Mouse (Mus musculus): Measurements from ENCODE around the gene Lgals1. TPM values are rescaled to one million over a fixed set of nuclear protein-coding genes. Genes with fewer than 3 reads are reported as not detected.

Gene Lgals1
- total and polyA plus RNA-seq, 2 experiments from 2014 or later = 43.6 to 63.2 TPM

DNA sequence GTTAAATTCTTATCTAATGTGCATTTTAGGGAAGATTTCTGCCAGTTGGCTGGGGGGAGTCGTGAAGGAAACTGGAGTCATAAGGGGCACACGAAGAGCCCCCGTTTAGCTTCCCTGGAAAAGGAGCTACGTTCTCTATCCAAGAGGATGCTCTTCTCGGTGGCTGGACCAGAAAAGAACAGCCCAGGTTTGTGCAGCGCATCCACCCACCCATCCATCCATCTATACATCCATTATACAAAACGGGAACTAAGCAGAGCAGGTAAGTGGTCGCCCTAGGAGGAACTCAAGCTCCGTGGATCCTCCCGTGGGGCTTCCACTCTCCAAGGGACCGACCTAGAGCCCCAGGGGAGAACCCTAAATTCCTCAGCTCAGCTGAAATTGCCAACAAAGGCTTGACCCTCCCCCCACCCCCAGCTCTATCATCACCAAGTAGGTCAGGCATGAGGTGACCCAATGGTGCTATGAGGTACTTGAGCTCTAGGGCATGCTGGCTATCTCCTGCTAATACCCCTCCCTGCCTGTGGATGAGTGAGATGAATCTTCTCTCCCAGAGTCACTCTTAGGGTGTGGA is 21.7 kb downstream of the Lgals1 start:
- Histone ChIP-seq H3K27me3 (ENCODE audit: insufficient read depth, low read length) (no peaks in the 10 kb centered on the region), H3K9ac (peak overlapping the region; percentile 86), H3K27ac (ENCODE audit: low read depth, low read length) (peak overlapping the region; percentile 73), H3K4me2 (ENCODE audit: low read depth) (peak overlapping the region; percentile 76), H3K4me1 (ENCODE audit: insufficient read depth) (peaks cover 11% of the 10 kb centered on the region; the same call in 1 of the 2 replicates), H3K9me3 (ENCODE audit: low read length) (no peaks in the 10 kb centered on the region), H3K36me3 (ENCODE audit: insufficient read depth) (peaks cover 14% of the 10 kb centered on the region; the same call in 1 of the 2 replicates), H3K4me3 (ENCODE audit: low read depth, low read length) (peak overlapping the region; percentile 77)
- 3% methylated on average over 11 of the region's 11 CpGs for WGBS
- TF ChIP-seq CTCF (IDR thresholded peaks at IDR 0.05; ENCODE audit: low read depth) = no peak
- no peak for DNase-seq
- ATAC-seq = peak; percentile 43; the same call in 1 of the 2 replicates

DNA sequence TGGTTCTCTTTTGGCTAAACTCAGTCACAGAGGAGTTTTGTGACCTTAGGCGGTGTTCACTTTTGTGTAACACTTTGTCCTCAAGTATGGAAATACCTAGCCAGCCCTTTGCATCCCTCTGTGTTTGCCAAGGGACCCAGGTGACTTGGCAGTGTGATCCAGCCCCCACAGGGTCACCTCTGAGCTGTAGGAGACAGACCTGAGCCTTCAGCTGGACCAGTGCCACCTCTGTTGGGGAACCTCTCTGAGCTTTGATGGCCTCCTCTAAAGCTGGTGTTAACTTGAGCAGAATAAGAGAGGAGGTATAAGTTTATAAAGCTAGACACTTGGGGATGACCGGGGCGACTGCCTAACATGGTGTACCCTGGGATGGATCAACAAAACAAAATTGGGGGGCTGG is 22.4 kb downstream of the Lgals1 start:
- Histone ChIP-seq H3K4me2 (ENCODE audit: low read depth) (peak overlapping the region; percentile 76), H3K4me1 (ENCODE audit: insufficient read depth) (peaks cover 11% of the 10 kb centered on the region; the same call in 1 of the 2 replicates), H3K27me3 (ENCODE audit: insufficient read depth, low read length) (no peaks in the 10 kb centered on the region), H3K9me3 (ENCODE audit: low read length) (no peaks in the 10 kb centered on the region), H3K4me3 (ENCODE audit: low read depth, low read length) (peak overlapping the region; percentile 77), H3K36me3 (ENCODE audit: insufficient read depth) (peaks cover 14% of the 10 kb centered on the region; the same call in 1 of the 2 replicates), H3K9ac (no peak overlapping the region), H3K27ac (ENCODE audit: low read depth, low read length) (no peak overlapping the region)
- WGBS = 94% methylated on average over 3 of the region's 3 CpGs
- TF ChIP-seq CTCF (IDR thresholded peaks at IDR 0.05; ENCODE audit: low read depth) = no peak
- no peak for ATAC-seq
- DNase-seq = no peak

DNA sequence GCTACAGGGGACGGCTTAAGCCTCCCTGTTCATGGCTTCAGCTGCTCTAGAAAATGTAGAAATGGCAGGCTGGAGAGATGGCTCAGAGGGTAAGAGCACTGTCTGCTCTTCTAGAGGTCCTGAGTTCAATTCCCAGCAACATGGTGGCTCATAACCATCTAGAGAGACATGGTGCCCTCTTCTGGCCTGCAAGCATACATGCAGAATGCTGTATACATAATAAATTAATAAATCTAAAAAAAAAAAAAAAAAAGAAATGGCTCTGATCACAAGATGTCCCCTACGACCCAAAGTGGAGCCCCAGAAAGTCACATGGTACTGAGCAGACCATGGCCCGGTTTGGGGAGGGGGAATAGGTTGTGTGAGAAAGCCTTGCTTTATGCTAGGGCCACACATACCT is 29.1 kb downstream of the Lgals1 start:
- H3K9ac ChIP-seq = no peak overlapping the region
- H3K4me3 ChIP-seq (ENCODE audit: low read depth, low read length) = no peak overlapping the region
- 0 out of 2 replicates have a peak, but pooled peaks have one; percentile 18 for TF ChIP-seq CTCF (IDR thresholded peaks at IDR 0.05; ENCODE audit: low read depth)
- H3K36me3 ChIP-seq (ENCODE audit: insufficient read depth) = peaks cover 48% of the 10 kb centered on the region
- no peaks in the 10 kb centered on the region for H3K9me3 ChIP-seq (ENCODE audit: low read length)
- H3K27me3 ChIP-seq (ENCODE audit: insufficient read depth, low read length) = no peaks in the 10 kb centered on the region
- H3K4me1 ChIP-seq (ENCODE audit: insufficient read depth) = no peaks in the 10 kb centered on the region
- WGBS = 77% methylated on average over 3 of the region's 3 CpGs
- no peak for ATAC-seq
- no peak overlapping the region for H3K27ac ChIP-seq (ENCODE audit: low read depth, low read length)
- no peak for DNase-seq
- H3K4me2 ChIP-seq (ENCODE audit: low read depth) = no peak overlapping the region

DNA sequence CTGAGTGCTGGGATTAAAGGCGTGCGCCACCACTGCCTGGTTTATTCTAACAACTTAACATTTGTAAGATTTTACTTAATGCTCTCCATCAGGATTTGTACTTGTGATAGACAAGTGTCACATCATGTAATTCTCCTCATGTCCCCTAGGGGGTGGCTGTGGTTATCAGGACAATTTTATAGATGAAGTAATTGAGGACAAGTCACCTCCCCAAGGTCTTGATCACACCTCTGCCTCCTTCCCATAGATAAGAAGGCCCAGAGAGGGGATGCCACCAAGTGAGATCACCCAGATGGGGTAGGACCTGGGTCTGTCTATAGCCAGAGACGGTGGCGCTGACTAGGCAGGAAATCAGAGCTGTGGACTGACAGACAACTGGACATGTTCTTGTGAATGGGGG is 29.8 kb downstream of the Lgals1 start:
- Histone ChIP-seq H3K4me1 (ENCODE audit: insufficient read depth) (no peaks in the 10 kb centered on the region), H3K9ac (no peak overlapping the region), H3K27ac (ENCODE audit: low read depth, low read length) (no peak overlapping the region), H3K9me3 (ENCODE audit: low read length) (no peaks in the 10 kb centered on the region), H3K4me3 (ENCODE audit: low read depth, low read length) (no peak overlapping the region), H3K36me3 (ENCODE audit: insufficient read depth) (peaks cover 51% of the 10 kb centered on the region), H3K27me3 (ENCODE audit: insufficient read depth, low read length) (no peaks in the 10 kb centered on the region), H3K4me2 (ENCODE audit: low read depth) (no peak overlapping the region)
- DNase-seq = no peak
- ATAC-seq = no peak
- 89% methylated on average over 4 of the region's 4 CpGs for WGBS
- peak; percentile 45 for TF ChIP-seq CTCF (IDR thresholded peaks at IDR 0.05; ENCODE audit: low read depth)

DNA sequence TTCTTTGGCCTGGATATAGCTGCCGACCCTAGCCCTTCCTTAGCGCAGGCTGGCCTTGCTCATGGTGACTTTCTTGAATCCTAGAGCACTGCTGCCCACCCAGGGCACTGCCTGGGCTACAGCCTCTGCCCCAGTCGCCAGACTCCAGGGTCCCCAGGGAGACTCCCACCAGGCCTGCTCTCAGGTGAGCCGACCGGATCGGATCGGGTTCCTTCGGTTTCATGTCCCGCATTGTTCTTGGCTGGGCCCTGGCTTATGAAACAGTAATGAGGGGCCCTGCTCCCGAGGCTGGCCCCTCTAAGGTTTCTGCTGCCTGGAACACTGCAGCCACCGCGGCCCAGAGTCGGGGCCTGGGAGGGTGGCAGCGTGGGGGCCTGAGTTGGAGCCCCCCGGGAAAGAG is 30.5 kb downstream of the Lgals1 start:
- H3K4me2 ChIP-seq (ENCODE audit: low read depth) = no peak overlapping the region
- ATAC-seq (no peak), DNase-seq (no peak)
- no peaks in the 10 kb centered on the region for H3K4me1 ChIP-seq (ENCODE audit: insufficient read depth)
- no peak overlapping the region for H3K4me3 ChIP-seq (ENCODE audit: low read depth, low read length)
- H3K9me3 ChIP-seq (ENCODE audit: low read length) = no peaks in the 10 kb centered on the region
- no peaks in the 10 kb centered on the region for H3K27me3 ChIP-seq (ENCODE audit: insufficient read depth, low read length)
- no peak overlapping the region for H3K9ac ChIP-seq
- H3K27ac ChIP-seq (ENCODE audit: low read depth, low read length) = no peak overlapping the region
- TF ChIP-seq CTCF (IDR thresholded peaks at IDR 0.05; ENCODE audit: low read depth) = no peak
- 82% methylated on average over 15 of the region's 15 CpGs for WGBS
- peaks cover 56% of the 10 kb centered on the region for H3K36me3 ChIP-seq (ENCODE audit: insufficient read depth)

DNA sequence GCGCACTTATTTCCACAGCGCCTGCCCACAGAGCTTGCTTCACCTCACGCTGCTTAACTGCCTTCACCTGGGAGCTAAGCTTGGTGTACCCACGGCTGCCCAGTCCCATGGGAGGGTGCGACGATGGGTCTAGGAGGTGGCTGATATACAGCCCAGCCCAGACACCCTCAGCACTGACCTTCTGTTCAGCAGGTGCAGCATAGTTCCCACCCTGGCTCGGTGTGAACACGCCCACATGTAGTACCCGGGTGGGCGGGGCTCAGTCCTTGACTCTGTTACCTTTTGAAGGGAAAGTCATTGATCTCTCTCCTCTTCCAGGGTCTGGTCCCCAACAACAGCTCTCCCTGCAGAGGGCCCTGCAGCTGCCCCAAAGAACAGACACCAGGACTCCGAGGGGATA is 33.0 kb downstream of the Lgals1 start:
- no peaks in the 10 kb centered on the region for H3K9me3 ChIP-seq (ENCODE audit: low read length)

DNA sequence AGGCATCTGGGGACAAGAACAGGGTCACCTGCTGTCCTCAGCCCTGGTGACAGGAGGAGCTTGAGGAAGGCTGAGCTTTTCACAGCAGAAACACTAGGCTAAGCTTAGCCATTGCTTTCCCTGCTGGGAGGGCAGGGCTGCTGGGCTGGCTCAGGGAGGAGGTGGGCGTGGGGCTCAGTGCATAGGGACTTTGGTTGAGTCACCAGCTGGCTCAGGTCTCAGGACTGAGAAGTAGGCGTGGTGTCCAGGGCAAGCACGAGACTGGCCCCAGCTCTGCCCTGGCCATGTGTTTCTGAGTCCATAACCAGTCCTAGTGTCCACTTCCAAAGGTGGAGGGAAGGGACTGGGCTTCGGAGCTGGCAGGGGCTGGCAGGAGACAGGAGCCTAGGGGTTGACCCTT is 33.6 kb downstream of the Lgals1 start:
- no peak overlapping the region for H3K27ac ChIP-seq (ENCODE audit: low read depth, low read length)
- DNase-seq (no peak), ATAC-seq (no peak)
- H3K36me3 ChIP-seq (ENCODE audit: insufficient read depth) = peaks cover 73% of the 10 kb centered on the region
- H3K4me1 ChIP-seq (ENCODE audit: insufficient read depth) = no peaks in the 10 kb centered on the region
- H3K4me2 ChIP-seq (ENCODE audit: low read depth) = no peak overlapping the region
- 80% methylated on average over 4 of the region's 4 CpGs for WGBS
- H3K4me3 ChIP-seq (ENCODE audit: low read depth, low read length) = no peak overlapping the region
- no peak overlapping the region for H3K9ac ChIP-seq
- H3K27me3 ChIP-seq (ENCODE audit: insufficient read depth, low read length) = no peaks in the 10 kb centered on the region
- TF ChIP-seq CTCF (IDR thresholded peaks at IDR 0.05; ENCODE audit: low read depth) = no peak
- H3K9me3 ChIP-seq (ENCODE audit: low read length) = no peaks in the 10 kb centered on the region

More for the DNA sequence above, 33.0 kb downstream of the Lgals1 start:
- Histone ChIP-seq H3K36me3 (ENCODE audit: insufficient read depth) (peaks cover 69% of the 10 kb centered on the region), H3K9ac (no peak overlapping the region), H3K4me1 (ENCODE audit: insufficient read depth) (no peaks in the 10 kb centered on the region), H3K27me3 (ENCODE audit: insufficient read depth, low read length) (no peaks in the 10 kb centered on the region), H3K27ac (ENCODE audit: low read depth, low read length) (no peak overlapping the region), H3K4me3 (ENCODE audit: low read depth, low read length) (no peak overlapping the region), H3K4me2 (ENCODE audit: low read depth) (no peak overlapping the region)
- ATAC-seq = no peak
- TF ChIP-seq CTCF (IDR thresholded peaks at IDR 0.05; ENCODE audit: low read depth) = no peak
- 96% methylated on average over 11 of the region's 11 CpGs for WGBS
- no peak for DNase-seq

Measured in forebrain, postnatal 0 days (tissue).